Mouse (Mus musculus) Muller cell, postnatal 12 days (primary cell): ENCODE data around the gene Alkbh4.
"Not testable (repeated sequence)": the region's sequence is repeated elsewhere in the genome, so short reads cannot be mapped to it uniquely, and the experiment has no call there.

Experiments
- DNase-seq: peaks from one replicate; pipeline ENCODE4 v3.0.0-alpha.2; 2015; ENCODE audit errors: inconsistent ontology term

The Alkbh4 gene

GRCm38 (mm10) chr5:136135571-136136291 lies at the start of gene Alkbh4, which contains the start of gene Lrwd1:
Gene Alkbh4, plus strand, starts transcription at chr5:136136146.
Gene Lrwd1, minus strand, starts transcription at chr5:136136074.
- DNase-seq, result peak; percentile 97

- no peak for DNase-seq
Observed at GRCm38 (mm10) chr5:136086290-136086689, 49.7 kb upstream of the Alkbh4 start.

- DNase-seq, result no peak
Observed at GRCm38 (mm10) chr5:136088821-136089575, 46.9 kb upstream of the Alkbh4 start.

GRCm38 (mm10) chr5:136091927-136092326 lies 44.0 kb upstream of the Alkbh4 start:
- DNase-seq, result no peak

- DNase-seq, result peak; percentile 69
Observed at GRCm38 (mm10) chr5:136094249-136095010, 41.5 kb upstream of the Alkbh4 start.

- no peak for DNase-seq
Observed at GRCm38 (mm10) chr5:136095089-136095488, 40.9 kb upstream of the Alkbh4 start.

GRCm38 (mm10) chr5:136098536-136098935 lies 37.4 kb upstream of the Alkbh4 start:
- DNase-seq, result no peak

- DNase-seq, result peak; percentile 42
Observed at GRCm38 (mm10) chr5:136102099-136102820, 33.7 kb upstream of the Alkbh4 start.

- no peak for DNase-seq
Observed at GRCm38 (mm10) chr5:136104511-136104910, 31.4 kb upstream of the Alkbh4 start.

GRCm38 (mm10) chr5:136108486-136108885 lies 27.5 kb upstream of the Alkbh4 start:
- peak; percentile 11 for DNase-seq

- peak; percentile 12 for DNase-seq
Observed at GRCm38 (mm10) chr5:136109042-136109441, 26.9 kb upstream of the Alkbh4 start.

GRCm38 (mm10) chr5:136113546-136113945 lies 22.4 kb upstream of the Alkbh4 start:
- DNase-seq, result not testable (repeated sequence)

- DNase-seq, result peak; percentile 96
Observed at GRCm38 (mm10) chr5:136115891-136116783, 19.8 kb upstream of the Alkbh4 start, which contains the start of gene Polr2j. Gene Polr2j, plus strand, starts transcription at chr5:136116631.

GRCm38 (mm10) chr5:136116784-136117112 lies 19.2 kb upstream of the Alkbh4 start:
- no peak for DNase-seq

- no peak for DNase-seq
Observed at GRCm38 (mm10) chr5:136122165-136122564, 13.8 kb upstream of the Alkbh4 start.

- no peak for DNase-seq
Observed at GRCm38 (mm10) chr5:136136292-136136990, 495 bp downstream of the Alkbh4 start.

- DNase-seq, result no peak
Observed at GRCm38 (mm10) chr5:136137658-136138274, 1.8 kb downstream of the Alkbh4 start.

GRCm38 (mm10) chr5:136139393-136139792 lies 3.4 kb downstream of the Alkbh4 start:
- DNase-seq, result no peak

GRCm38 (mm10) chr5:136140057-136140482 lies 4.1 kb downstream of the Alkbh4 start:
- no peak for DNase-seq
